In the genomic region with DNA sequence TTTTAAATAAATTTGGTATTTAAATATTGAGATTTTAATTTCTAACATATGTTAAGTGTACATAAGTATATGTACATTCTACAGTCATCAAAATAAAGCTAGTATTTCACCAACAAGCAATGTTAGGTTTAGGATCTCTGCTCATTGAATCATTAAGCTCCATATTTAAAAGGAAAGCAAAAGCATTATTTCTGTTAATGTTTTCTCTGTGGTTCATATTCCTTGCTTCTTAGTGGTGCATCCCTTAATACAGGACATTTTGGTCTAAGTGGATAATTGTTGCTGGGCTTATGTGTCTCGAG, we compare ENCODE assay signal across 8 mouse cellular contexts. TPM values are rescaled to one million over a fixed set of nuclear protein-coding genes. Genes with fewer than 3 reads are reported as not detected.
A peak's percentile ranks its signal among the peaks of the same experiment; 100 is the strongest.
DNase-seq lines count a peak whose midpoint lies in the region; ATAC-seq lines count a peak whose summit lies in the region.

No protein-coding gene starts in this region.

- H3K9ac ChIP-seq in forebrain, embryonic 15.5 days (replicated peaks), result no peak overlapping the region
- H3K9ac ChIP-seq in forebrain, embryonic 12.5 days, result no peak overlapping the region
- no peak overlapping the region for H3K9ac ChIP-seq in lung, embryonic 15.5 days
- no peak overlapping the region for H3K9ac ChIP-seq in hindbrain, embryonic 16.5 days (ENCODE audit: low read depth, low read length)
- H3K9ac ChIP-seq in midbrain, embryonic 16.5 days (ENCODE audit: low read depth, low read length), result no peak overlapping the region

- no peak for DNase-seq in lung, postnatal 10 days
- no peak for DNase-seq in urinary bladder, postnatal 14 days (ENCODE audit: low spot score)

- no peaks in the 10 kb centered on the region for H3K36me3 ChIP-seq in forebrain, embryonic 15.5 days
- H3K36me3 ChIP-seq in forebrain, embryonic 12.5 days (replicated peaks), result no peaks in the 10 kb centered on the region
- H3K36me3 ChIP-seq in lung, embryonic 15.5 days, result no peaks in the 10 kb centered on the region
- no peaks in the 10 kb centered on the region for H3K36me3 ChIP-seq in hindbrain, embryonic 16.5 days (ENCODE audit: control insufficient read depth, insufficient read depth, low read length)
- H3K36me3 ChIP-seq in midbrain, embryonic 16.5 days (ENCODE audit: control insufficient read depth, insufficient read depth, low read length), result no peaks in the 10 kb centered on the region

- no peaks in the 10 kb centered on the region for H3K27me3 ChIP-seq in forebrain, embryonic 15.5 days
- no peaks in the 10 kb centered on the region for H3K27me3 ChIP-seq in forebrain, embryonic 12.5 days
- H3K27me3 ChIP-seq in lung, embryonic 15.5 days, result no peaks in the 10 kb centered on the region
- no peaks in the 10 kb centered on the region for H3K27me3 ChIP-seq in hindbrain, embryonic 16.5 days (replicated peaks; ENCODE audit: control insufficient read depth, insufficient read depth, low read length)
- no peaks in the 10 kb centered on the region for H3K27me3 ChIP-seq in midbrain, embryonic 16.5 days (ENCODE audit: control insufficient read depth, insufficient read depth, low read depth, low read length)

- H3K4me3 ChIP-seq in forebrain, embryonic 15.5 days, result no peak overlapping the region
- no peak overlapping the region for H3K4me3 ChIP-seq in forebrain, embryonic 12.5 days (replicated peaks)
- H3K4me3 ChIP-seq in lung, embryonic 15.5 days, result no peak overlapping the region
- H3K4me3 ChIP-seq in hindbrain, embryonic 16.5 days (ENCODE audit: low read length), result no peak overlapping the region
- H3K4me3 ChIP-seq in midbrain, embryonic 16.5 days (ENCODE audit: low read depth, low read length), result no peak overlapping the region

- no peak for ATAC-seq in forebrain, embryonic 15.5 days (replicated peaks)
- ATAC-seq in forebrain, embryonic 12.5 days (ENCODE audit: low FRiP score), result no peak
- no peak for ATAC-seq in lung, embryonic 15.5 days (ENCODE audit: borderline replicate concordance, extremely low read depth, low FRiP score, low TSS enrichment)
- ATAC-seq in hindbrain, embryonic 16.5 days, result no peak
- ATAC-seq in midbrain, embryonic 16.5 days, result no peak
- no peak for ATAC-seq in CD4-positive, CD25-positive, alpha-beta regulatory T cell, adult 4 months

- no peaks in the 10 kb centered on the region for H3K9me3 ChIP-seq in forebrain, embryonic 15.5 days
- H3K9me3 ChIP-seq in forebrain, embryonic 12.5 days, result no peaks in the 10 kb centered on the region
- H3K9me3 ChIP-seq in lung, embryonic 15.5 days, result no peaks in the 10 kb centered on the region
- H3K9me3 ChIP-seq in hindbrain, embryonic 16.5 days (ENCODE audit: control insufficient read depth, low read length), result no peaks in the 10 kb centered on the region
- no peaks in the 10 kb centered on the region for H3K9me3 ChIP-seq in midbrain, embryonic 16.5 days (replicated peaks; ENCODE audit: control insufficient read depth, low read length, poor library complexity, severe bottlenecking)

- WGBS in forebrain, embryonic 15.5 days, result 80% methylated on average over 1 of the region's 1 CpGs
- 88% methylated on average over 1 of the region's 1 CpGs for WGBS in forebrain, embryonic 12.5 days
- WGBS in lung, embryonic 15.5 days, result 78% methylated on average over 1 of the region's 1 CpGs
- 83% methylated on average over 1 of the region's 1 CpGs for WGBS in hindbrain, embryonic 16.5 days
- 91% methylated on average over 1 of the region's 1 CpGs for WGBS in midbrain, embryonic 16.5 days

- no peak overlapping the region for H3K27ac ChIP-seq in forebrain, embryonic 15.5 days (replicated peaks)
- H3K27ac ChIP-seq in forebrain, embryonic 12.5 days, result no peak overlapping the region
- no peak overlapping the region for H3K27ac ChIP-seq in lung, embryonic 15.5 days
- H3K27ac ChIP-seq in hindbrain, embryonic 16.5 days (ENCODE audit: low read depth, low read length), result 0 out of 2 replicates have a peak overlapping the region, but pooled peaks have one; percentile 76
- no peak overlapping the region for H3K27ac ChIP-seq in midbrain, embryonic 16.5 days (ENCODE audit: low read length)

- H3K4me1 ChIP-seq in forebrain, embryonic 15.5 days, result peaks cover 19% of the 10 kb centered on the region
- peaks cover 24% of the 10 kb centered on the region for H3K4me1 ChIP-seq in forebrain, embryonic 12.5 days
- peaks cover 20% of the 10 kb centered on the region for H3K4me1 ChIP-seq in lung, embryonic 15.5 days
- peaks cover 14% of the 10 kb centered on the region for H3K4me1 ChIP-seq in hindbrain, embryonic 16.5 days (ENCODE audit: control insufficient read depth, insufficient read depth, low read depth, low read length)
- H3K4me1 ChIP-seq in midbrain, embryonic 16.5 days (ENCODE audit: control insufficient read depth, insufficient read depth, low read length), result peaks cover 17% of the 10 kb centered on the region

- peak overlapping the region; percentile 28; the same call in 1 of the 2 replicates for H3K4me2 ChIP-seq in forebrain, embryonic 15.5 days (replicated peaks)
- no peak overlapping the region for H3K4me2 ChIP-seq in forebrain, embryonic 12.5 days
- peak overlapping the region; percentile 92 for H3K4me2 ChIP-seq in lung, embryonic 15.5 days
- peak overlapping the region; percentile 50; the same call in 1 of the 2 replicates for H3K4me2 ChIP-seq in hindbrain, embryonic 16.5 days (ENCODE audit: low read length)
- peak overlapping the region; percentile 46 for H3K4me2 ChIP-seq in midbrain, embryonic 16.5 days (ENCODE audit: low read length)

RNA-seq across cellular contexts. Expression of a gene that starts 9.4 kb away (rescaled TPM):
- 44.9 and 48.2 TPM in 2 replicates for polyA plus RNA-seq in forebrain, embryonic 15.5 days (2015; fragmentation: Nextera tagmentation; extraction: Ambion mirVana)
- 45.1 and 46.7 TPM in 2 replicates for polyA plus RNA-seq in forebrain, embryonic 12.5 days (2016; fragmentation: Nextera tagmentation; extraction: Ambion mirVana)
- 37.2 and 41.7 TPM in 2 replicates for polyA plus RNA-seq in lung, embryonic 15.5 days (2015; fragmentation: Nextera tagmentation; extraction: Ambion mirVana)
- 43.2 and 52.6 TPM in 2 replicates for polyA plus RNA-seq in hindbrain, embryonic 16.5 days (2015; fragmentation: Nextera tagmentation; extraction: Ambion mirVana)
- polyA plus RNA-seq in midbrain, embryonic 16.5 days (2015; fragmentation: Nextera tagmentation; extraction: Ambion mirVana), result 47.5 and 47.9 TPM in 2 replicates
- 100 to 1,000 TPM in 1 of 2 experiments, 10 to 100 TPM in 1; 67.1 to 128 TPM for polyA plus RNA-seq in CD4-positive, CD25-positive, alpha-beta regulatory T cell, adult 4 months (2017; shearing (Covaris generic))

RNA-seq across cellular contexts. Expression of a gene that starts 36.1 kb away (rescaled TPM):
- polyA plus RNA-seq in forebrain, embryonic 15.5 days (2015; fragmentation: Nextera tagmentation; extraction: Ambion mirVana), result 69.7 and 72.1 TPM in 2 replicates
- 49.7 and 50.4 TPM in 2 replicates for polyA plus RNA-seq in forebrain, embryonic 12.5 days (2016; fragmentation: Nextera tagmentation; extraction: Ambion mirVana)
- 61.2 and 66.0 TPM in 2 replicates for polyA plus RNA-seq in lung, embryonic 15.5 days (2015; fragmentation: Nextera tagmentation; extraction: Ambion mirVana)
- polyA plus RNA-seq in hindbrain, embryonic 16.5 days (2015; fragmentation: Nextera tagmentation; extraction: Ambion mirVana), result 90.2 and 98.7 TPM in 2 replicates
- polyA plus RNA-seq in midbrain, embryonic 16.5 days (2015; fragmentation: Nextera tagmentation; extraction: Ambion mirVana), result 86.0 and 89.4 TPM in 2 replicates
- 10 to 100 TPM; 15.6 to 30.9 TPM for polyA plus RNA-seq in CD4-positive, CD25-positive, alpha-beta regulatory T cell, adult 4 months (2017; shearing (Covaris generic))
